Mouse (Mus musculus) heart, postnatal 36 days (tissue): ENCODE measurements around the gene Cfap97. TPM values are rescaled to one million over a fixed set of nuclear protein-coding genes. Genes with fewer than 3 reads are reported as not detected.
"Not testable (repeated sequence)": the region's sequence is repeated elsewhere in the genome, so short reads cannot be mapped to it uniquely, and the experiment has no call there.

ENCODE experiments used
- DNase-seq, 2 experiments: peaks; one replicate each; pipeline ENCODE4 v3.0.0; 2021 to 2022
- intact Hi-C: fragments of 180-260 bp; cut with DNase I; formaldehyde crosslinking; loops from one replicate; pipeline ENCODE4 v1.15.1; 2025
- microRNA-seq, 2 experiments: library from miRNA; unstranded; fragments of <30 nt; microRNA quantifications; one replicate each; pipeline ENCODE4 v1.2.0; 2021; ENCODE audit warnings: borderline number of aligned reads in 2 of 2
- total RNA-seq, 2 experiments: library from RNA; stranded (reverse); gene quantifications; 2 replicates each; pipeline ENCODE4 v1.2.3; 2021

The Cfap97 gene
- total RNA-seq, 2 experiments from 2014 or later, result 11.2 to 13.3 TPM

DNA sequence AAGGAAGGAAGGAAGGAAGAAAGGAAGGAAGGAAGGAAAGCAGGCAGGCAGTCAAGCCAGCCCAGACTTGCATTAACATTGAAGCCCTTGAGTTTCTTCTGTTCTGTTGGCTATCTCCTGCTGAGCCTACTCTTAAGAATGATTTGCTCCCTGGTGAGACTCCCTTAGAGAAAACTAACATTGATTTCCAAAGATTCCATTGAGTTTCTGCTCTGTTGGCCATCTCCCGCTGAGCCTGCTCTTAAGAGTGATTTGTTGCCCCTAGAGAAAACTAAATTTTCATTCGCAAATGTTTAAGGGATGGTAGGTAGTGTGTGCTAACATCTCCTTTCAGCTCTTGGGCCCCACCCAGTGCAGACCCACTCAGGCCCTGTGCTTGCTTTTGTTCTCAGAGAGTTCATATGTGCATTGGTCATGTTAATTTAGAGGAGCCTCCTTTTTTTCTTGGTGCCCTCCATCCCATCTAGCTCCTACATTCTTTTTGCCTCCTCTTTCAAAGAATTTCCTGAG lies 62.5 kb downstream of the Cfap97 start:
- no peak for DNase-seq
- intact Hi-C loops, result no loop called here

DNA sequence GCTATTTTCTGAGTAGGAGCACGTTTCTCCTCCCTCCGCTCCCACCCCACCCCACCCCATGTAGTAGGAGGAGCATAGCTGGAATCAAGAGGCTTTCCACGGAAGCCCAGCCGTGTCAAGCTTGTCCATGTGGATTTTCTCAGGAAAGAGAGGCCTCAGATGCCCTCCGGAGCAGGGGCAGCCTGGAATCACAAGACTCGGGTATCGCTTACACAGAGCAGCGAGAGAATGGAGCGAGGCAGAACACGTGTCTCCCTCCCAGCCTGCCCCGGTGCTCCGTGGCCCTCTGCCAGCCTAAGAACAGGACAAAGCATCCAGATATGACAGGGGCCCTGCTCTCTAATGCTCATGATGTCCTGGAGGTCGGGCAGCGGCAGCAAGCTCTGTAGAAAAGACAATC lies 65.3 kb downstream of the Cfap97 start:
- intact Hi-C loops, result no loop called here
- DNase-seq, result peak; percentile 73 to 77

DNA sequence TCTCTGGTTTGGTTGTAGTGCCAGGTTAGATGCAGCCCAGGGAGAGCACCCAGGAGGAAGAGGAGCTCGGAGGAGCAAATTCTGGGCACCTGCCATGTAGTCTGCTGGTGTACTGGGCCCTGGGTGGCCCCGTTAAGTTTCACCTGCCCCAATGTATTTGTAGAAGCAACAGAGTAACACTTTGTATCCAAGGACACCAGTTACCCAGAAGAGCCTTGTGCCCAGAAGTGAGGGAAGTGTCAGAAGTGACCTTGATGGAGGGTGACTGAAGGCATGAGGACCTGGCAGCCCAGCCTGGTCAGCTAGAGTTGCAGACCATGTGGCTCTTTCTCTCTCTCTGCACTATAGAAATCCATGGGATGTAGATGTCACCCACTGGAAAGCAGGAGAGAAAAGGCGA lies 69.0 kb downstream of the Cfap97 start:
- intact Hi-C loops, result no loop called here
- no peak for DNase-seq

DNA sequence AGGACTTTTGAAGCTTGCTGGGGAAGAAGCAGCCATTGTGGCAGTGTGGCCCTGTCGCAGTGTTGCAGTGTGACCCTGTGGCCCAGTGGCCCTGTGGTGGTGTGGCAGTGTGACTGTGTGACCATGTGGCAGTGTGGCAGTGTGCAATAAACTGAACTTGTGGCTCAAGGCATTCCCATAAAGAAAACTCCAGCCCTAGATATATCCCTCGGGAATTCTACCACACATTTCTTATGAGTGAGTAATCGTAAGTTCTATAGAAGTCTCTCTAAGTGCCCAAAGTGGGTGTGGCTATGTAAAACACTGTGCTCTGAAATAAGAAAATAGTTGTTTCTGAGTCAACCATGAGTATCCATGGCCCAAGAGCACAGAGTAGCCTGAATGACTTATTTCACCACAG lies 73.9 kb downstream of the Cfap97 start:
- intact Hi-C loops, result no loop called here
- no peak for DNase-seq

DNA sequence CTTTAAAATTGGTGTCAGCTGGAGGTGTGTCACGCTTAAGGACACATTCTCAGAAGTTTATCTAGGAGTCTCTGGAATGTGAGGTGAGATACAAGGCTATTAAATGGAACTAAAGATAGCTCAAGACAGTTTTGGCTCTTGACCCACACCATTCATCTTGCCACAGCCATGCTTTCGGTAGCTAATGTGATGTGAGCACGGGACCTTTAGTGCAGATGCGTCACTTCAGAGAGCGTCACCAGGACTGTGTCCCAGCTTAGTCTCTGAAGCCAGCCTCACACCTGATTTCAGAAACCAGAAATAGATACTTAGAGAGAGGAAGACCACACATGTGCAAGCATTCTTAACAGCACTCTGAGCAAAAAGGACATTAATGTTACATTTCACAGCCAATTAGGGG lies 75.1 kb downstream of the Cfap97 start:
- DNase-seq, result no peak
- intact Hi-C loops, result no loop called here

DNA sequence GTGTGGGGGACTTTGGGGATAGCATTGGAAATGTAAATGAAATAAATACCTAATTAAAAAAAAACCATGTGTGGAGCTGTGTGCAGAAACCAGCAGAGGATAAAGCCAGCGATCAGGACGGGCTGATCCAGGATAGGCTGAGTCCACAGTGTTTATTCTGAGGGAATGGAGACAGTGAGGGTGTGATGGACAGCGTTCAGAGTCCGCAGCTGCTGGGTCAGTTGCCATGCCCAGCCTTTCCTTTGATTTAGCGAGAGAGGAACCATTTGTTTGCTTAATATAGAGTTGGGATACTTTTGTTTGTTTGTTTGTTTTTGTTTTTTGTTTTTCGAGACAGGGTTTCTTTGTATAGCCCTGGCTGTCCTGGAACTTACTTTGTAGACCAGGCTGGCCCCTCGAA lies 80.4 kb downstream of the Cfap97 start:
- DNase-seq, intact Hi-C loops: not testable (repeated sequence)

DNA sequence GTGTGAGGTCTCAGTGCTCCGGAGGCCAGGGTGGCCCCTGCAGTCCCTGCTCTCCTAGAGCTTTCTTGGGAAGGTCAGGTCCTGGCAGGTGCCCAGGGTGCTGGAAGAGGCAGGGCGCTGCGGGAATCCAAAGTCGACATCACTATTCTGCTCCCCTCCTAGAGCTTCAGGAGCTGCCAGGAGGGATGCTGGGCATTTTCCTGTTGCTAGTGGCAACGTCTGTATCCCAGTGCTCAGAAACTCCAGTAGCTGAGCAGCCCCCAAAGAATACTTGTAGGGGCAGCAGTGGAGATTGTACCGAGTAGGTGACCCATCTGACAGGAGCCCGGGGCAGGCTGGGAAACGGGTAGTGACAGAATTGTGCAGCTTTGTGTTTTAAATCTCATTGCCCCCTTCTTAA lies 81.2 kb downstream of the Cfap97 start:
- DNase-seq, result no peak
- intact Hi-C loops, result no loop called here

DNA sequence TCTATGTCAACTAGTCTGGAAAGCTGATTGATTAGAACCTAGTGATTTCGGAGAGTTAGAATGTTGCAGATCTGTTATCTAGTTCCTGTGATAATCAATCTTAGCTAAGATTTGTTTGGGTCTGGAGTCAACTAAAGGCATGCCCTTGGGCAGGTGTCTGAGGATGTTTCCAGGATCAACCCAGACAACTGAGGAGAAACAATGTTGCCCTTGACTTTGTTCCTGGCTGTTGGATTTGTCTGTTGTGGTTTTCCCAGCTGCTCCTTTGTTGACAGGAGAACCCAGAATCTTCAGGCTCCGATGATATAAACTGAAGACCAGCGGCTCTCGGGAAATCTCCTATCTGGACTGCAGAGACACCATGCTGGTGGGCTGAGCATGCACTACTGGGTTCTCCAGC lies 83.2 kb downstream of the Cfap97 start:
- intact Hi-C loops, result no loop called here
- DNase-seq, result no peak

DNA sequence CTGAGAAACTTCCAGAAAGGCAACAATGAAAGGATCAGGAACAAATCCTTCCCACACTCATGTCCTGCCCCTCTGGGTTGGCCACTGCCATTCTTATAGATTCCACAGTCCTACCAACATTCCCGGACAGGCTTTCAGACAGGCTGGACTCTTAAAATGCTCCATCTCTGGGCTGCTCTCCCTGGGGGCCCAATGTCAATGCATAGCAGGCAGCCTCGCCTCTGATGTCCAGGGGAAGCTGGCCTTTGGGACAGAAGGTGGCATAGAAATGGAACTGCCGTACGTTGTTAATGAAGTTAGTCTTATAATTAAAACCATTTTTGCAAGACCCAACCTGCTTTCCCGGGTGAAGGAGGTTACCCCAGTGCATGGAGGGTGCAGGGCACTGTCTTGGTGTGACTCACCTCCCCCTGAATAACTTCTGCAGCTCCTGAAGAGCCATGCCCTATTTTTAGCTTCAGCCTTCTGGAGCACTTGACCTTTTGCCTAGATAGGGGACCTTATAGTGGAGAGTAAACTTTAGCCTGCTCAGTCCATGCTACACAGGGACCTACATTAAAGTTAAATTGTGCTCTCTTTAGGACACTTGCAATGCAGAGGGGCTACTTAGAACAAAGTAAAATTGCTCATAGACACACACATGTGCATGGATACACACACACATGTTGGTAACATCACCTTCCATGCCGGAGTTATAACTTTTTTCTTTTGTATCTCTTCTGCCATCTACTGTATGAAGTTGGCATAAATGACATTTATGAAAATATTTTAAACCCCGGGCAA lies 85.1 kb downstream of the Cfap97 start:
- DNase-seq, result peak in 1 of 2 experiments; percentile 48
- intact Hi-C loops, result loop anchor here (1.0 kb wide), 1 partner anchor 51 kb away; no protein-coding TSS in a partner anchor

DNA sequence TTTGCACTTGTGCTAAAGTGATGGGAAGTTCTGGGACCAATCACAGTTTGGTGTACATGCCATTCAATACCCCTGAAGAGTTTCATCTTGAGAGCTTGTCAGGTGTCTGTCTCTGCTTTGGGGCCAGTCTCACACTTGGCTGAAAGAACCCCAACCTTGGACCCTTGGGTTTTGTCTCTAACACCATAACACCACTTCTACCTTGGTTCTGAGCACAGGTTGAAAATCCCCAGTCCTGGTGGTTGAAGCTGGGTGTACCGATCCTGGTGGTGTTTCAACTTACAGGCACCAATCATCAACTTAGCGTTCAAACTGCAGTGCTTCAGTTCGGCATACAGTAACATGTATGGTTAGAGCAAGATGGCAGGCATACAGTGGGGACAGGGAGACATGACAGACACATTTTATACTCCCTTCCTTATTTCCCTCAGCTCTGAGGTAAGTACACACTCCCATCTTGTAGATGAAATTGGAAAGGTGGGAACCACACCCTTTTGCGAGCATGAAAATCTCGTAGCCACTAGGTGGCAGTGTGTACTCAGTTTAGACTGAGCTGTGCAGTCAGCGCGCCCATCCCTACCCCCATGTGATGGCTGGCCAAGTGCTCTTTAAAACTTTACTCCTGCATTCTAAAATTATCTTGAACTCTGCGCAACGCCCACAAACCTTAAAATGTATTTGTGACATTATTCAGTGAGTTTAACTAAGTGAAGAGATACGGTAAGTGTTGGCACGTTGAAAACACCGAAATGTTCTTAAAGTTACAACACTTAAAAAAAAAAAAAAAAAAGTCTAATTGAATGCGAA lies 90.2 kb downstream of the Cfap97 start:
- DNase-seq, result peak; percentile 76 to 80
- intact Hi-C loops, result loop anchor here (1.0 to 10.0 kb wide), 4 partner anchors 40 to 713 kb away; no protein-coding TSS in a partner anchor

DNA sequence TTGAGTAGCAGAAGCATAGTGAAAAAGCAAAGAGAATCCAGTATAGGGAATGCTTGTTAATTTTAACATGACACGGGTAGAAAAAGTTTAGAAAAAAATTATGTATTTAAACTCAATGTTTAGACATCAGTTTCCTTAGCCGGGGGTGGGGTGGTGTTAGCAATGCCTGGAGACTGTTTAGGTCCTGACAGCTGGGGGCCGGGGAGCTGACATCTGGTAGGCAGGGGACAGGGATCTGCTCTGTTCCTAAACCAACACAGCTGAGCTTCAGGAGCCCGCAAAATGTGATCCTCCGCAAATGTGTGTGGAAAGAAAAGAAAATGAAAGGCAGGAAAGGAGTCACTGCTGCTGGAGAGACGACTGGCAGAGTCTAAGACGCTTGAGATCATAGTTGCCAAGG lies 91.4 kb downstream of the Cfap97 start:
- DNase-seq, result no peak
- intact Hi-C loops, result loop anchor here (1.0 to 10.0 kb wide), 4 partner anchors 38 to 712 kb away; no protein-coding TSS in a partner anchor

Small RNAs within 50 kb of the gene (microRNA-seq; reads per million reads assigned to microRNA genes)
- gene Gm23812, result 0 reads per million in 2 experiments

Other genes with a start within 250 kb of the Cfap97 start
- gene Ccdc110, start 217.2 kb upstream of the Cfap97 start, total RNA-seq, result not detected
- gene 1700029J07Rik, start 176.5 kb upstream of the Cfap97 start, total RNA-seq, result under 1 TPM; 0.33 to 0.50 TPM
- gene Ufsp2, start 176.2 kb upstream of the Cfap97 start, total RNA-seq, result 10 to 100 TPM; 30.9 to 32.4 TPM
- gene Lrp2bp, start 152.5 kb upstream of the Cfap97 start, total RNA-seq, result under 1 TPM; 0.57 to 0.69 TPM
- gene Ankrd37, start 146.1 kb upstream of the Cfap97 start, total RNA-seq, result 10 to 100 TPM in 1 of 2 experiments, 1 to 10 TPM in 1; 5.3 to 13.4 TPM
- 10 to 100 TPM; 10.5 to 10.8 TPM for gene Snx25, start 388 bp downstream of the Cfap97 start, total RNA-seq
- 1,000 to 10,000 TPM; 5,098 to 5,396 TPM for gene Slc25a4, start 59.5 kb downstream of the Cfap97 start, total RNA-seq
- gene Helt, start 142.9 kb downstream of the Cfap97 start, total RNA-seq, result 1 to 10 TPM; 1.4 to 3.9 TPM